Mouse (Mus musculus): ENCODE data around the gene Tbc1d12.

DNA sequence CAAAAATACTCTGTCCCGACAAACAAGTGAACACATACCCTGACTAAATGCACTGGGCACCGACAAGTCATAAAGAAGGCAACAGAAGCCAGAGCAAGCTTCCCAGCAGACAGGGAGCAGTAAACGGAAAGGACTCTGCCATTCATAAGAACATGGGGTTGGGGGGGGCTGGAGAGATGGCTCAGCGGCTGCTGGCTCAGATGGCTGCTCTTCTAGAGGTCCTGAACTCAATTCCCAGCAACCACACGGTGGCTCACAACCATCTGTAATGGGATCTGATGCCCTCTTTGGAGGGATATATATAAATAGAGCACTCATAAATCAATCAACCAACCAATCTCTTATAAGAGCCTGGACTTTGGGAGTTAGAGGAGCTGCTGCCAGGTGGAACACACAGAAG lies 39.8 kb upstream of the Tbc1d12 start:
- TF ChIP-seq MYOG (IDR thresholded peaks at IDR 0.05; ENCODE audit: control insufficient read depth in 1 of 3, insufficient read depth in 1 of 3, insufficient read length in 2 of 3, low read depth in 2 of 3), result no peak
- no peak for TF ChIP-seq TCF12 (IDR thresholded peaks at IDR 0.05; ENCODE audit: insufficient read depth, poor library complexity, severe bottlenecking)
- TF ChIP-seq MAX (IDR thresholded peaks at IDR 0.05; ENCODE audit: low read depth), result no peak
- no peak for TF ChIP-seq POLR2A (IDR thresholded peaks at IDR 0.05; ENCODE audit: insufficient read length, low read depth)
- no peak for TF ChIP-seq TCF3 (IDR thresholded peaks at IDR 0.05; ENCODE audit: insufficient read length, low read depth)
- TF ChIP-seq POLR2AphosphoS2 (IDR thresholded peaks at IDR 0.05; ENCODE audit: insufficient read length, low read depth), result no peak
- no peak for TF ChIP-seq E2F4 (IDR thresholded peaks at IDR 0.05; ENCODE audit: insufficient read depth)
- no peak for TF ChIP-seq CEBPB (IDR thresholded peaks at IDR 0.05; ENCODE audit: insufficient read depth, poor library complexity, severe bottlenecking)
- no peak for TF ChIP-seq MYOD1 (IDR thresholded peaks at IDR 0.05; ENCODE audit: control insufficient read depth in 1 of 3, insufficient read length in 2 of 3, low read depth in 2 of 3)
- TF ChIP-seq USF1 (IDR thresholded peaks at IDR 0.05; ENCODE audit: low read depth), result no peak
- no peak for TF ChIP-seq REST (IDR thresholded peaks at IDR 0.05; ENCODE audit: insufficient read depth, insufficient read length)
- TF ChIP-seq SRF (IDR thresholded peaks at IDR 0.05; ENCODE audit: control insufficient read depth, insufficient read length, low read depth), result no peak

Measured in myocyte (in vitro differentiated cells).